Mouse (Mus musculus) hindbrain, embryonic 11.5 days (tissue): ENCODE results near the gene Clic5. TPM values are rescaled to one million over a fixed set of nuclear protein-coding genes. Genes with fewer than 3 reads are reported as not detected.
"Not testable (repeated sequence)": the region's sequence is repeated elsewhere in the genome, so short reads cannot be mapped to it uniquely, and the experiment has no call there.

ENCODE experiments used
- ATAC-seq: fragments of 200-750 bp; cut with Nextera tagmentation; 2 replicates; pipeline ENCODE4 v1.8.0; 2017; ENCODE audit warnings: mild to moderate bottlenecking, moderate TSS enrichment, moderate library complexity; ENCODE audit not compliant: low FRiP score
- DNase-seq: peaks from one replicate; pipeline ENCODE4 v3.0.0-alpha.2; 2015; ENCODE audit warnings: low spot score
- H3K27ac ChIP-seq: fragments of 300-500 bp; sonication (generic); 2 replicates; pipeline ENCODE4 v1.5.1; 2014; ENCODE audit warnings: mild to moderate bottlenecking, low read depth, low read length
- H3K27me3 ChIP-seq: fragments of 300-500 bp; sonication (generic); 2 replicates; pipeline ENCODE4 v1.6.1; 2014; ENCODE audit warnings: mild to moderate bottlenecking, low read length, moderate library complexity, mixed read lengths; ENCODE audit not compliant: control insufficient read depth, insufficient read depth
- H3K36me3 ChIP-seq: fragments of 300-500 bp; sonication (generic); 2 replicates; pipeline ENCODE4 v1.6.1; 2014; ENCODE audit warnings: mild to moderate bottlenecking, low read length, moderate library complexity, mixed read lengths; ENCODE audit not compliant: control insufficient read depth, insufficient read depth
- H3K4me1 ChIP-seq: fragments of 300-500 bp; sonication (generic); replicated peaks from 2 replicates; pipeline ENCODE4 v1.6.1; 2014; ENCODE audit warnings: low read length, mixed read lengths; ENCODE audit not compliant: control insufficient read depth, insufficient read depth
- H3K4me2 ChIP-seq: fragments of 300-500 bp; sonication (generic); replicated peaks from 2 replicates; pipeline ENCODE4 v1.6.1; 2014; ENCODE audit warnings: mild to moderate bottlenecking, low read depth, low read length
- H3K4me3 ChIP-seq: fragments of 300-500 bp; sonication (generic); 2 replicates; pipeline ENCODE4 v1.5.1; 2014; ENCODE audit warnings: low read depth, low read length
- H3K9ac ChIP-seq: fragments of 300-500 bp; sonication (generic); 2 replicates; pipeline ENCODE4 v1.6.1; 2014; ENCODE audit warnings: low read depth, low read length
- H3K9me3 ChIP-seq: fragments of 300-500 bp; sonication (generic); 2 replicates; pipeline ENCODE4 v1.6.1; 2016; ENCODE audit warnings: low read length; ENCODE audit not compliant: control insufficient read depth
- WGBS: fragments of 180-500 bp; shearing (Covaris S2); extraction: QIAGEN DNeasy Blood & Tissue Kit; methylation state at CpG from one replicate; pipeline ENCODE4 v1.1.7; 2014; 5-methylcytosine and 5-hydroxymethylcytosine counted together
- polyA plus RNA-seq: library from polyadenylated mRNA; unstranded; fragments of >200 nt; fragmentation: Nextera tagmentation; extraction: Ambion mirVana; gene quantifications from 2 replicates; pipeline ENCODE4 v1.2.1, GENCODE M21; 2014

Gene Clic5
- polyA plus RNA-seq, 1 experiment from 2014 or later = 0.26 TPM

GRCm38 (mm10) chr17:44181346-44181745 lies 7.0 kb upstream of the Clic5 start:
- 79% methylated on average over 8 of the region's 8 CpGs for WGBS
- H3K27ac ChIP-seq = no peak overlapping the region
- no peak overlapping the region for H3K4me3 ChIP-seq
- DNase-seq (no peak), ATAC-seq (no peak)
- no peak overlapping the region for H3K4me2 ChIP-seq
- no peak overlapping the region for H3K9ac ChIP-seq
- H3K4me1 ChIP-seq = no peaks in the 10 kb centered on the region
- no peaks in the 10 kb centered on the region for H3K27me3 ChIP-seq
- H3K36me3 ChIP-seq = no peaks in the 10 kb centered on the region
- no peaks in the 10 kb centered on the region for H3K9me3 ChIP-seq

GRCm38 (mm10) chr17:44186871-44187270 lies 1.5 kb upstream of the Clic5 start:
- H3K4me3 ChIP-seq = no peak overlapping the region
- 87% methylated on average over 3 of the region's 3 CpGs for WGBS

GRCm38 (mm10) chr17:44187537-44187936 lies 847 bp upstream of the Clic5 start:
- not testable (repeated sequence) for H3K4me2 ChIP-seq, H3K9ac ChIP-seq, ATAC-seq, H3K4me3 ChIP-seq, H3K27ac ChIP-seq, H3K27me3 ChIP-seq, H3K4me1 ChIP-seq, DNase-seq, H3K9me3 ChIP-seq, H3K36me3 ChIP-seq

More at GRCm38 (mm10) chr17:44186871-44187270, 1.5 kb upstream of the Clic5 start:
- Histone ChIP-seq H3K9ac (no peak overlapping the region), H3K9me3 (no peaks in the 10 kb centered on the region), H3K27ac (no peak overlapping the region), H3K27me3 (peaks cover 8% of the 10 kb centered on the region), H3K4me1 (peaks cover 6% of the 10 kb centered on the region; the same call in 1 of the 2 replicates), H3K4me2 (no peak overlapping the region), H3K36me3 (no peaks in the 10 kb centered on the region)
- ATAC-seq = no peak
- no peak for DNase-seq

- WGBS = under 1% methylated on average over 24 of the region's 24 CpGs
- ATAC-seq = 0 out of 2 replicates have a peak, but pooled peaks have one; percentile 22
- no peaks in the 10 kb centered on the region for H3K36me3 ChIP-seq
- H3K9ac ChIP-seq = peak overlapping the region; percentile 42; the same call in 1 of the 2 replicates
- no peaks in the 10 kb centered on the region for H3K9me3 ChIP-seq
- H3K4me3 ChIP-seq = peak overlapping the region; percentile 34
- peaks cover 8% of the 10 kb centered on the region for H3K27me3 ChIP-seq
- peak; percentile 32 for DNase-seq
- H3K27ac ChIP-seq = no peak overlapping the region
- peak overlapping the region; percentile 87 for H3K4me2 ChIP-seq
- peaks cover 6% of the 10 kb centered on the region; the same call in 1 of the 2 replicates for H3K4me1 ChIP-seq
Observed at GRCm38 (mm10) chr17:44188769-44189145, 373 bp downstream of the Clic5 start.

GRCm38 (mm10) chr17:44189696-44190095 lies 1.3 kb downstream of the Clic5 start:
- no peak overlapping the region for H3K27ac ChIP-seq
- H3K27me3 ChIP-seq = peaks cover 8% of the 10 kb centered on the region
- H3K9me3 ChIP-seq = no peaks in the 10 kb centered on the region
- DNase-seq (peak; percentile 38), ATAC-seq (no peak)
- no peaks in the 10 kb centered on the region for H3K36me3 ChIP-seq
- H3K4me3 ChIP-seq = no peak overlapping the region
- 4% methylated on average over 11 of the region's 11 CpGs for WGBS
- no peak overlapping the region for H3K9ac ChIP-seq
- no peak overlapping the region for H3K4me2 ChIP-seq
- H3K4me1 ChIP-seq = peaks cover 6% of the 10 kb centered on the region; the same call in 1 of the 2 replicates

- 40% methylated on average over 7 of the region's 7 CpGs for WGBS
- H3K9ac ChIP-seq = no peak overlapping the region
- H3K4me1 ChIP-seq = peaks cover 6% of the 10 kb centered on the region; the same call in 1 of the 2 replicates
- no peak overlapping the region for H3K4me2 ChIP-seq
- ATAC-seq (no peak), DNase-seq (no peak)
- H3K36me3 ChIP-seq = no peaks in the 10 kb centered on the region
- peaks cover 8% of the 10 kb centered on the region for H3K27me3 ChIP-seq
- no peak overlapping the region for H3K27ac ChIP-seq
- H3K9me3 ChIP-seq = no peaks in the 10 kb centered on the region
- H3K4me3 ChIP-seq = no peak overlapping the region
Observed at GRCm38 (mm10) chr17:44190246-44190645, 1.9 kb downstream of the Clic5 start.

- peaks cover 8% of the 10 kb centered on the region for H3K27me3 ChIP-seq
- H3K36me3 ChIP-seq = no peaks in the 10 kb centered on the region
- ATAC-seq (no peak), DNase-seq (no peak)
- H3K9ac ChIP-seq = no peak overlapping the region
- WGBS = 84% methylated on average over 3 of the region's 3 CpGs
- no peak overlapping the region for H3K4me2 ChIP-seq
- no peaks in the 10 kb centered on the region for H3K9me3 ChIP-seq
- H3K27ac ChIP-seq = no peak overlapping the region
- no peak overlapping the region for H3K4me3 ChIP-seq
- peaks cover 6% of the 10 kb centered on the region; the same call in 1 of the 2 replicates for H3K4me1 ChIP-seq
Observed at GRCm38 (mm10) chr17:44192981-44193380, 4.6 kb downstream of the Clic5 start.

GRCm38 (mm10) chr17:44199158-44199557 lies 10.8 kb downstream of the Clic5 start:
- ATAC-seq = no peak
- H3K9ac ChIP-seq = no peak overlapping the region

GRCm38 (mm10) chr17:44202952-44203351 lies 14.6 kb downstream of the Clic5 start:
- no peaks in the 10 kb centered on the region for H3K4me1 ChIP-seq
- H3K36me3 ChIP-seq = no peaks in the 10 kb centered on the region
- no peaks in the 10 kb centered on the region for H3K9me3 ChIP-seq
- 87% methylated on average over 5 of the region's 5 CpGs for WGBS
- DNase-seq = no peak
- ATAC-seq = no peak
- H3K9ac ChIP-seq = no peak overlapping the region
- H3K27ac ChIP-seq = no peak overlapping the region
- H3K4me2 ChIP-seq = no peak overlapping the region
- H3K27me3 ChIP-seq = no peaks in the 10 kb centered on the region
- H3K4me3 ChIP-seq = no peak overlapping the region

More at GRCm38 (mm10) chr17:44199158-44199557, 10.8 kb downstream of the Clic5 start:
- H3K27ac ChIP-seq = no peak overlapping the region
- DNase-seq = no peak
- no peaks in the 10 kb centered on the region for H3K27me3 ChIP-seq
- no peaks in the 10 kb centered on the region for H3K4me1 ChIP-seq
- no peaks in the 10 kb centered on the region for H3K36me3 ChIP-seq
- no peak overlapping the region for H3K4me2 ChIP-seq
- H3K9me3 ChIP-seq = no peaks in the 10 kb centered on the region
- H3K4me3 ChIP-seq = no peak overlapping the region
- WGBS = 70% methylated on average over 4 of the region's 4 CpGs
